Mouse (Mus musculus) spleen, adult 2 months (tissue): Measurements from ENCODE around the gene Taf3.

Experiments
- CTCF ChIP-seq: fragments of 200-500 bp; IDR thresholded peaks from 2 replicates; pipeline ENCODE4 v1.5.1; 2011; ENCODE audit warnings: mild to moderate bottlenecking, inconsistent platforms; ENCODE audit not compliant: insufficient read depth, insufficient read length, insufficient replicate concordance; ENCODE audit errors: extremely low read depth
- POLR2A ChIP-seq: fragments of 200-500 bp; IDR thresholded peaks from 2 replicates; pipeline ENCODE4 v1.6.1; 2011; ENCODE audit warnings: low read depth, low read length, inconsistent platforms

DNA sequence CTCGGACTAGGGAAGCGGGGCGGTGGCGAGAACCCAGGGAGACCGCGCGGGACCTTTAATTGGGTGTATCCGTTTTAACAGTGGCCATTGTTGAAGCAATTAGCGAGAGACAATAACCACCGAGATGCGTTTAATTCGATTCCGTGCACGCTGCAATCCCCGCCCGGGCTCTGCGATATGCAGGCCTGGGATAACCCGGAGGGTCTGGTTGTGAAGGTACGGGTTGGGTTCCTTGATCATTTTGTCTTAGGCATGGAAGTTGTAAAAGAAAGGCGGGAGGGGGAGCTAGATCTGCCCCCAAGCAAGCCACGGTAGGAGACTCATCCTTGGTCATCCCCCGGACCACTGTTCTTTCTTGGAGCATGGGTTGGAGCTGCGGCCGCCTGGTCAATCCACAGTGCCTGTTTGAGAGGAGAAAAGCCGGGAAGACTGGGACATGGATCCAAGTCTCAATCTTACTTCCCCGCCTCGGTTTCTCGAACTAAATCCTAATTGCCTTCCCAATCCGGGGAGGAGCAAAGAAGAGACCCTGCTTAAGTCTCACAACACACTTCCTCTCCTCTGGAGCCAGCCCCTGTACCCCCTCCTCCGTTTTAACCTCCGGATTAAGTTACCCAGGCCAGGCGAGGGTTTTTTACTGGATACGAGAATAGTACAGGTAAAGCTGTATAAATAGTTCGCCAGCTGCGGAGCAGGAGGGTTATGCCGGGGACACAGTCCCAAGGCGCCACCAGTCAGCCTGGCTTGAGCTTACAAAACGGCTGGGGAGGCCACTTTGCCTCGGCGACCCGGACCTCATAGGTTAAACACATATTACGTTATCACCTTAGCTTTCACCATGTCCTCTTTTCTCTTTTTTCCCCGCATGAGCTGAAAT lies 165.2 kb downstream of the Taf3 start:
- TF ChIP-seq POLR2A (no peak), CTCF (no peak)
